Mouse (Mus musculus) MEL (cell line): ENCODE data around the gene Cep131.

Experiments
- E2F4 ChIP-seq: IDR thresholded peaks from 2 replicates; pipeline ENCODE4 v1.6.1; 2011; ENCODE audit warnings: low read depth, low read length, improper control_type of control experiment, borderline replicate concordance
- JUND ChIP-seq: IDR thresholded peaks from 2 replicates; pipeline ENCODE4 v1.6.1; 2011; ENCODE audit warnings: low read depth, mild to moderate bottlenecking, improper control_type of control experiment, low read length
- POLR2A ChIP-seq, 2 experiments: IDR thresholded peaks; 2 replicates each; pipeline ENCODE4 v1.6.1; 2011 to 2012; ENCODE audit warnings: low read length in 2 of 2, mild to moderate bottlenecking in 2 of 2, control low read depth in 1 of 2, improper control_type of control experiment in 1 of 2, low read depth in 1 of 2, moderate library complexity in 1 of 2; ENCODE audit not compliant: control insufficient read depth in 1 of 2, insufficient read depth in 1 of 2, poor library complexity in 1 of 2
- RAD21 ChIP-seq: IDR thresholded peaks from 2 replicates; pipeline ENCODE4 v1.6.1; 2011; ENCODE audit warnings: mild to moderate bottlenecking, low read depth, low read length, improper control_type of control experiment

- TF ChIP-seq POLR2A (IDR thresholded peaks at IDR 0.05; ENCODE audit: control insufficient read depth in 1 of 2, insufficient read depth in 1 of 2, low read depth in 1 of 2, low read length in 2 of 2, poor library complexity in 1 of 2) (no peak), RAD21 (no peak), JUND (no peak), E2F4 (no peak)
Measured at GRCm38 (mm10) chr11:120107026-120107425, 20.4 kb upstream of the Cep131 start.
